Mouse (Mus musculus) MN1 (cell line): Measurements from ENCODE around the gene Mup20.
"Not testable (repeated sequence)": the region's sequence is repeated elsewhere in the genome, so short reads cannot be mapped to it uniquely, and the experiment has no call there.

ENCODE experiments used
- DNase-seq: peaks from one replicate; pipeline ENCODE4 v3.0.0-alpha.2; 2016; ENCODE audit warnings: low spot score

Mup20 gene

DNA sequence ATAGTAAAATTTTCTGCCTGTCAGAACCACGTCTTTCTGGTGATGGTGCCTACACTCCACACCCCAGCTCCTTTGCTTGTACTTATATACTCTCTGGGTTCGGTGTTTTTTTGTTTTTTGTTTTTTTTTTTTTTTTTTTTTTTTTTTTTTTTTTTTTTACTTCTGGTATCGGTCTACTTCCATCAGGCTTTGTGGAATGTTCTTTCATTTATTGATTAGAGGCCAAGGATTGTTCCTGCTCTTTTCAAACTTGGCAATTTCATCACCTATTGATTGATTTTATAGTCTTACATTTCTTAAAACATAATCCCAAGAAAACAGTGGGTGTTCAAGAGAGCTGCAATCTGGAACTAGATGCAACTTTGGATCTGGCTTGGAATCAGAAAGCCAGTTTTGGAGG, at the start of gene Mup20:
Mup20 (minus strand) TSS at position 101 of the 400 bp plus-strand sequence.
- not testable (repeated sequence) for DNase-seq

DNA sequence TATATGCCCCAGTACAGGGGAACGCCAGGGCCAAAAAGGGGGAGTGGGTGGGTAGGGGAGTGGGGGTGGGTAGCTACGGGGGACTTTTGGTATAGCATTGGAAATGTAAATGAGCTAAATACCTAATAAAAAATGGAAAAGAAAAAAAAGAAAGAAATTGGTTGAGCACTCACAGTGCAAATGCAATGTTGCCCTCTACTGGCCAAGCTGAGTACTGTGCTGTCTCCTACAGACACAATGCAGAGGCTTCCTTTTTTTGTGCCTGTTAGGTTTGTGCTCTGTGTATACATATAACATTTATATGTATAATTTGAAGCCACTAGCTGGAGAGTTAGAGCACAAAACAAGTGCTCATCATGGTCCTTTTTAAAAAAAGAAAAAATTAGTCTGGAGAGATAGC, 49.4 kb upstream of the Mup20 start:
- DNase-seq, result not testable (repeated sequence)

DNA sequence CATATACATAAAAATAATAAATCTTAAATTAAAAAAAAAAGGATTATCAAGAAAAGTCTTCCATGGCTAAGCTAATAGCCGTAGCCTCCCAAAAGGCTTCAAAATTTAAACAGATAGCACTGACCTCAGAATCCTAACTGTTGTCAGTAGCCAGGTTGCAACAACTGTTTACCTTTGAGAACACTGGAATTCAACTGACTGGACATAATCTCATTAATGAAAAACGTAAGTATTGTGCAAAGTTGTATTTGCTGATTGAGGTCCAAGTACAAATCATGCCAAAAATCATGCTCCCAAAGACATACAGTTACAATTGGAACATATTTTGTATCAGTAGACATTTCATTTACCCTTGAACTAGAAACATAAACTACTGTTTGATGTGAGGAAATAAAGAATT, 34.0 kb upstream of the Mup20 start:
- no peak for DNase-seq

DNA sequence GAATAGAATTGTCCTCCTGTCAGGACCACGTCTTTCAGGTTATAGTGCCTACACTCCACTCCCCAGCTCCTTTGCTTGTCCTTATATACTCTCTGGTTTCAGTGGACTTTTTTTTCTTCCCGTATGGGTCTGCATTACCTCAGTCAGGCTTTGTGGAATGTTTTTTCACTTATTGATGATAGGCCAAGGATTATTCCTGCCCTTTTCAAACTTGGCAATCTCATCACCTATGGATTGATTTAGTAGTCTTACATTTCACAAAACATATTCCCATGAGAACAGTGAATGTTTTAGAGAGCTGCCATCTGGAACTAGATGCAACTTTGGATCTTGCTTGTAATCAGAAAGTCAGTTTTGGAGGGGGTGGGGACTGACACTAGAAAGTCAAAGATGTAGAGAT, 33.3 kb upstream of the Mup20 start, which contains the start of gene Mup3:
Mup3 (minus strand) TSS at position 102 of the 400 bp plus-strand sequence.
- DNase-seq, result no peak

DNA sequence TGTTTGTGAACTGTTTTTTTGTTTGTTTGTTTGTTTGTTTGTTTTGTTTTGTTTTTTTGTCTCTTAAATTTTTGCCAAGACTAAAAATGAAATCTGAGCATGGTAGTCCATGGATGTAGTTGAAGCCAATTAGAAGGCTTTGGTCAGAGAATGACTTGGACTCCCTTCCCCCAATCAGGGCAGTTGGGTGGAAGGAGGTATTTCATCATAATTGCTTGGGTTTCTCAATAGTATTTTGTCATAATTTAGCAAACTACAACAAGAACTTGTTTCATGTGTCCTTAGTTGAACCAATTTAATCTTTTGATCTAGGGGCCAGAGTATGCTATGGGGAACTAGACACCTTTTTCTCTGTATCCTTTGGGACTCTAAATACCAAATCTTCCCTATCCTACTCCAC, 28.8 kb upstream of the Mup20 start:
- DNase-seq, result no peak

DNA sequence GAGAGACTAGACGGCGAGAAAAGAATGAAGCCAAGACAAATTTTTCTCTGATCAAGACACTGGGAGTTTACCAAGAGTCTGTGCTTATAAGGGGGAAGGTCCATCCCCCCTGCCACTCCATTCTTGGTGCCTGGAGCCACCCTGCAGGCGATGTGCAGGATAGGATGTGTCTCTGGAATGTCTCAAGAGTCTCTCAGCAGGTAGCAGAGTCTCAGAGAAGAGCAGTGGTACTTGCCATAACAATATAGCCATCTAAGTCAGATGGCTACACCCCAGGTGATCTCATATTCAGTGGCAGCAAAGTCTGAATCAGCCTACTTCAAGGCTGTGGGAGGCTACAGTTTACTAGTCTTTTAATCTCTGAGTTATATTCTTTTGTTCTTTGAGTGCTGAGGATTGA, 21.2 kb upstream of the Mup20 start:
- DNase-seq, result no peak

DNA sequence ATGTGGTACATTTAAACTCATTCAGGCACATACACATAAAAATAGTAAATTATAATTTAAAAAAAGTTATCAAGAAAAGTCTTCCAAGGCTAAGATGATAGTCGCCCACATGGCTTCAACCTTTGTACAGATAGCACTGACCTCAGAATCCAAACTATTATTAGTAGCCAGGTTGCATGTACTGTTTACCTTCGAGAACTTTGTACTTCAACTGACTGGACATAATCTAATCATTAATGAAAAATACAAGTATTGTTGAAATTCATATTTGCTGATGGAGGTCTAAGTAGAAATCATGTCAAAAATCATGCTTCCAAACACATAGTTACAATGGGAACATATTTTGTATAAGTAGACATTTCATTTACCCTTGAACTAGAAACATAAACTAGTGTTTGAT, 822 bp upstream of the Mup20 start:
- not testable (repeated sequence) for DNase-seq

DNA sequence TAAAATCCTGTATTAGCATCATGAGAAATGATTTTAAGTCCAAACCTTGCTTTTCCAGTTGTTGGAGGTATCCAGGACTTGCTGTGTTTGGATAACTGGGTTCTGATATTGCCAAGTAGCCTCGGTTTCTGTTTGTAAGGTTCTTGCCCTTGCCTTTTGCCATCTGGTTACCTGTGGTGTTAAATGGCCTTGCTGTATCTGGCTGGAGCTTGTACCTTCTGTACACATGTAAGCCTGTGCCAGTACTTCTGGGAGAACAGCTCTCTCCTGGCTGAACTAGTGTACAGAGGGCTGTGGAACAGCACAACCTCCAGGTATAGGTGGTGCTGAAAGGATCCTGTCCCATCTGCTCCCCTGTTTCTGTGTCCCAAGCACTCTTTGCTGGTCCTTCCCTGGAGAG, 27.7 kb downstream of the Mup20 start:
- no peak for DNase-seq

DNA sequence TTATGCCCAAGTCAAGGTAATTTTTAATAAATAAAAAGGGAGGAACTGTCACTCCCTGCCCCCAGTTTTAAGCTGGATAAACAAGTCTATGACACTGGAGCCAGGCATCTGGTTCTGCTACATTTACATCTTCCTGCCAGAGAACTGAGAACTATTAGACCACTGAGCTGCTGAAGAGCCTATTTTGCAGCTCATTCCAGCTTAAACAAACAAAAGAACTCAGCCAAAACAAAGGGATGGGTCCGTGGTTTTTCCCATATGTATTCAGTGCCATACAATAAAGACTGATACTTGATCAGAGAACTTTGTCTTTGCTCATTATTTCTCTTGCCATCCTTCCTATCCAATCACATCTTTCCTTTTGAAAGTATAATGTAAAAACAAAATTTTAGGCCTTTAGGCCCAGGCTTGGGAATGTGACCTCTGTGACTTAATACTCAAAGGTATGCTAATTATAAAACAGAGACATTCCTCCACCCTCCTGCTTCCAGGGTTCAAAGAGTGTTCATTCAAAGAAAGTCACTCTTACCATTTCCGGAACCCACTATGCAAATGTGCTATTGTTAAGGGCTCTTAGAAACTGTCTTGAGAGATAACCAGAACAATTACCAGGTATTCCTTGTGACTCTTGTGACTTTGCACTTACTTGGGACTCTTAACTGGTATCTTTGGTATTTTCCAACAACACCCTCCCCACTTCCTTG, 29.6 kb downstream of the Mup20 start:
- DNase-seq, result no peak

DNA sequence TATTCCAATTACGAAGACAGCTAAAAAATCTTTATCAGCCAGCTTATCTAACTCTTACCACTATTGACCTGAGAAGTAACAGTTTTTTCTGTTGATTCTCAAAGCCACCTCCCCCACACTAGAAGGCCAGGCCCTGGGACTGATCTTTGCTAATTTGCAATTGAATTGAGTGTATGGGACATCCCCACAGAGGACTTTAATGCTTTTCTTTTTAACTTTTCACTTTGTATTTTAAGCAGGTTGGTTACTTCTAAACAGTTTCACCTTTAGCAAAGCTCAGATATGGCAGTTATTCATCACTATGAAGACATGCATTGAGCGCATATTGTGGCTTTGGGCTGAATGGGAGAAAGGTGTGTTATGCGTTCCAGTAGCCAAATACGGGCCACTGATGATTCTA, 30.3 kb downstream of the Mup20 start:
- DNase-seq, result no peak

DNA sequence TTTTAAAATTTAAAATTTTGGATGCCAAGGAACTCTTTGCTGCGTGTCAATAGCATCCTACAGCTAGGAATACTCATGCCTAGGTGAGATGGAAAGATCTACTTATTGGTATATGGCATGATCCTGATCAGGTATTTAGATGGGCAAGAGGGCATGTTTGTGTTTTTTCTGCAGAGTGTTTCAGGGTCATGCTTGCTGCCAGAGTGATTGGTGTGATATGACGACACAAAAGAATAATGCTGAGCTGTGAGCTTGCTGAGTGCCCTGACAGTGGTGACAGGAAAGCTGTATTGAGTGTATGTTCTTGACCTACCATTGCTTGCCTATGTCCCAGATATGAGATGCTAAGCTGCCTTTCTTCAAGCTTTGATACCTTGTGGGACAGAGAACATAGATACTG, 30.8 kb downstream of the Mup20 start:
- DNase-seq, result no peak

DNA sequence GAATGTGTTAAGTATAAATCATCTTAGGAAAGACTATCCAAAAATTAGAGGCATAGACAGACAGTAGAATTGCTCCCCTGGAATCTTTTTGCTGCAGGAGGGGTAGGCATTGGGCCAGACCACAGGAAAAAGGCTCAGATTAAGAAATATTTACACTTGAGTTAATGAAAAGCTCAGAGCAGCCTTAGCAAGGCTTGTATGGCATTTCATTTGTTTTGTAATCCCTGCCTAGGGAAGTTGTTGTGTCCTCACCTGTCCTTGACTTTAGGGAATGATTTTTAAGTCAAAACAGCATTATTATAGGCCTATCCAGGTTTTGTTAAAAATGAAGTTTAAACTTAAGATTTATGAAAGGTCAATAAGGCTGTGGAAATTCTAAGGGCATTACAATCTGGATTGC, 33.4 kb downstream of the Mup20 start:
- not testable (repeated sequence) for DNase-seq
